Mouse (Mus musculus): ENCODE results near the gene Nckap5.

The Nckap5 gene

GRCm38 (mm10) chr1:126765506-126766170 lies 65.0 kb downstream of the Nckap5 start:
- DNase-seq, result no peak

DNA sequence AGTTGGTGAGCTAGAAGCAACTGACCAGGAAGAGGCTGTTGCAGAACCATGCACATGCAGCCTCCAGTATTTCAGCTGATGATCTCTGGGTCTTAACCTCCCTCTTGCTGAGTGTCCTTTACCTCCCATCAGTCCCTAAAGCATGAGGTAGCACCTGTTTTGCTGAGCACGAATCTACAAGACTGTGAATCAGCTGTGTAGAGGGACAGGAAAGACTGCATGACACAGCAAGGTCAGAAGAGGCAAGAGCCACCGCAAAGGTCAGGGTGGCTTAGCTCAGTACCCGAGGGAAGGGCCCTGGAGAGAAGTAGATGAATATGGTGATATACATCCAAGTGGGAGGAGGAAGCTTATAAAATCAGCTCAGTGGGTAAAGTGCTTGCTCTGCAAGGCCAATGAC lies 66.4 kb downstream of the Nckap5 start:
- no peak for DNase-seq

GRCm38 (mm10) chr1:126763192-126763591 lies 67.4 kb downstream of the Nckap5 start:
- DNase-seq, result no peak

GRCm38 (mm10) chr1:126760386-126760785 lies 70.2 kb downstream of the Nckap5 start:
- no peak for DNase-seq

GRCm38 (mm10) chr1:126755682-126756081 lies 74.9 kb downstream of the Nckap5 start:
- DNase-seq, result no peak

- no peak for DNase-seq
Measured at GRCm38 (mm10) chr1:126753611-126754010, 77.0 kb downstream of the Nckap5 start.

- DNase-seq, result peak; percentile 19
Measured at GRCm38 (mm10) chr1:126752247-126753037, 78.2 kb downstream of the Nckap5 start.

GRCm38 (mm10) chr1:126751137-126751536 lies 79.5 kb downstream of the Nckap5 start:
- DNase-seq, result no peak

- DNase-seq, result no peak
Measured at GRCm38 (mm10) chr1:126750156-126750555, 80.4 kb downstream of the Nckap5 start.

GRCm38 (mm10) chr1:126747914-126748313 lies 82.7 kb downstream of the Nckap5 start:
- no peak for DNase-seq

- DNase-seq, result no peak
Measured at GRCm38 (mm10) chr1:126745482-126746136, 85.0 kb downstream of the Nckap5 start.

DNA sequence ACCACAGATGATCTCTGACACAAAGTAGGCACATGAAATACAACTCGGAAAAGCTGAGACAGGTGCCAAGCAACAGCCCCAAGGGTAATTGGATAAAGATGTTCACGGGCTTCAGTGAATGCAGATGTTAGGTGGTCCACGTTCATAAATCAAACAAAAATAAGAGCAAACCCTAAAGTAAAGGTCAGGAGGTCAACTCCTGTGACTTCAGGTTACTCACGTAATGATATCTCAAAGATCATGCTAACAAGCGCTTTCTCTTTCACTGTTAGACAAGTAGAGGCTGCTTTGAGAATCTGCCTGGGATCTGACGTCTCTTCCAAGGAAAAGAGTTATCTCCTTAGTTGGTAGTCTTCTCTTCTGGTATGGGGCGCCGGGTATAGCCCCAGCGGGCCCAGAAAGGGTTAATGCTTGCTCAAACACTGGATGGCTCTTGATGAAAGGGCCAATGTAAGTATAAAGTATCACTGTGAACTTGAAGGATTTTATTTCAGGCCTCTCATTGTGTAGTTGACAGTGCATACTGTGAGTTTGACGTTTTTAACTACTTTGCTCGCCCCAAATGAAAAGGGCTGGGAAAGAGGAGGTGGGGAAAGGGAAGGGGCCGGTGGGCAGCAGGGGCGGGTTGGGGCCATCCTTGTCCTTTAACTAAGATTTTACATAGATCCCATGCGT lies 85.8 kb downstream of the Nckap5 start:
- no peak for DNase-seq

DNA sequence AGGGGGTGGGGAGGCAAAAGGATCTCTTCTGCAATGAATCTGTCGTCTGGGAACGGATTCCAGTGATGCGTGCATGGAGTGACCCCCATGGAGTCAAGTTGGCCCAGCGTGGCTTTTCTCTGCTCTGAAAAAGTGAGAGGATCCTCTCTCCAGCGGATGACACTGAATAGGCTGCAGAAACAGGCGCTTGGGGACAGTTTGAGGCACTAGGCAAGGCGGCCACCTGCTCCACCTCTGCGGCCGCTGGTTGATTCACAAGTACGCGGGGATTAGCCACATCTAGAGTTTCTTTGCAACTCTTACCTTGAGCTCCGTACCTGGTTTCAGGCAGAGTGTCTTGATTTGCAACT lies 92.3 kb downstream of the Nckap5 start:
- DNase-seq, result no peak

DNA sequence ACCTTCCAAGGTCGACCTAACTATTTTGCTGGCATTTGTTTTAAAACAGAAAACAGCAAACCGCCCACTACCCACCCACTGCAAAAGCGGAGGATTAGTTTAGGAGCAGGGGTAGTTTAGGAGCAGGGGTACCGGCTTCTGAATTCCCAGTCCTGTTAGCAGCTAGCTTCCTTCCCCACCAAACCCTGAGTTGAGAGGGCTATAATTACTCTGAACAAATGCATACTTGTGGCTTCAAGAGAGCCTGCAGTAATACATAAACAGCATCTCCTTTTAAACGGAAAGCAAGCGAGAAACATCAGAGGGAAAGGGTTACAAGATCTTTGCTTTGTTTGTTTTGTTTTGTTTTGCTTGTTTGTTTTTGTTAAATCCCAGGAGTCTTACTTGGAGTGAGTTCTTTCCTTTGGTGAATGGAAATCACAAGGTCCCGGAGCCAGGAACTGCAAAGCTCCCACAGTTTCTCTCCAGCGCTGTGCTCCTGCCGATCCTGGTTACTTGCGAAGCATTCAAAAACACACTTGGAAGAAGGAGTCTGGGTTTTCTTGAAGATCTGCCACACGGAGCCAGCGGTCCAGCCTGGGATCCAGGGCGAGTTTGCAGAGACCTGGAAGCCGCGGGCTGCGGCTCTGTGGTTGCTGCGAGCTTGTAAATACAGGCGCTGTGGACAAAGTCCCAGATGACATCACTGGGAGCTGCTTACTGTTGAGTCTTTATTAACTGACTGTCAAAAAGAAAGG lies 92.9 kb downstream of the Nckap5 start:
- peak; percentile 52 for DNase-seq

DNA sequence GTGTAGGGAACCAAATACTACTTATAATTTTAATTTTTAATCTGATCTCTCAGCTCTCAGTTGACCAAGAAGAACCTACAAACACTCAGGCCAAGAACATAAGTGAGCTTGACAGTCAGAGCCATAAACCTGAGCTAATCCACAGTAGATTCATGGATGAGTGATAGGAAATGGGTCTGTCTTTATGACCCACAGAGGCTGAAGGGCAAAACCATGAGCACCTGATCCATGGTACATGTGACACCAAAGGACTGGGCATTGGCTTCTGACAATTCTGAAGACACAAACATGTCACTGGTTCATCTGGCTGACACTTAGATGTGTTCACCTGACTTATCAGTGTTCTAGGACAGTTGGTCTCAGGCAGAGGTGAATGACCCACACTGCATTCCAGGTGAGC lies 98.9 kb downstream of the Nckap5 start:
- no peak for DNase-seq

DNA sequence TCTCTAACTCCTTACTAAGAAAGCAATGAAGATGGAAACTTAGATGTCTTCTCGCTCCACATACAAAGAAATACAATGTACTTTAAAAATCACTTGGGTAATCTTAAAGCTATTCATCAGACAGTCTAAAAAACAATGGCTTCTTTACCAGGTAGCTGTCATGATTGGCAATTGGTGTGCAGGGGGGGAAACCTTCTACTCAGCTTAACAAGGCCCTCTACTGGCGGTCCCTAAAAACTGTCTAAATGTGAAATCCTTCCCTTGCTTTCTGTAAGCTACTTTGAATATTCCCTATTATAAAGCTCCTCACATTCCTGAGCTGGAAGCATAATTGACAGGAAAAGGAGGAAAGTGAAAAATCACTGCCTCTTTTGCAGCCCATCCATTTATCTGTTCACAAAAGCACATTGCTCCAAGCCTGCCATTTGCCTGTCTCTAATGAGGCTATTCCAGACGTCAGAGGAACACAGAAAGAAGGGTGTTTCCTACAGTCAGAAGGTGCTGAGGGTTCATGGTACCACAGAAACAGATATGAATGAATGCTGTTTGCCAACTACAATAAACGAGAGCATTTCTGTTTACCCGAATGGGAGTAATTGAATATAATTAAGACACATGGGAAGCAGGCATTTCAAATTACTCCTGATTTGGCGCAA lies 104.1 kb downstream of the Nckap5 start:
- DNase-seq, result peak; percentile 56

- no peak for DNase-seq
Measured at GRCm38 (mm10) chr1:126725628-126726367, 104.8 kb downstream of the Nckap5 start.

DNA sequence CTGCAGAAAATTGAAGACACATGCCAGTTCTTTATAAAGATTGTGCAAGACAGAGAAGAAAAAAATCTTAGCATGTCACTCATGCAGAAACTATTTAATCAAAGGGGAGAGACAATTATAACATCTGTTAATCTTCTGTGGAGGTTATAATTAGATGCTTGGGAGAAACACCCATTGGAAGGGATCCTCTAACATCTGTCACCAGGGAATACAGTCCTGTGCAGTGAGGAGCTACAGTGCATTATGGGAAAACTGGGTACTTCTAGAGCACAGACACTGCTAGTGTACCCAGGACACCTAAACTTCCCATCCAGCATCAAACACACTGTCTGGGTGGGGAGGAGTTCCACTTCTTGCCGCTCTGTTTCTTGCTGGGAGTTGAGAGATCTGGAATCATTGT lies 108.7 kb downstream of the Nckap5 start:
- DNase-seq, result no peak

GRCm38 (mm10) chr1:126719733-126720348 lies 110.8 kb downstream of the Nckap5 start:
- DNase-seq, result no peak

DNA sequence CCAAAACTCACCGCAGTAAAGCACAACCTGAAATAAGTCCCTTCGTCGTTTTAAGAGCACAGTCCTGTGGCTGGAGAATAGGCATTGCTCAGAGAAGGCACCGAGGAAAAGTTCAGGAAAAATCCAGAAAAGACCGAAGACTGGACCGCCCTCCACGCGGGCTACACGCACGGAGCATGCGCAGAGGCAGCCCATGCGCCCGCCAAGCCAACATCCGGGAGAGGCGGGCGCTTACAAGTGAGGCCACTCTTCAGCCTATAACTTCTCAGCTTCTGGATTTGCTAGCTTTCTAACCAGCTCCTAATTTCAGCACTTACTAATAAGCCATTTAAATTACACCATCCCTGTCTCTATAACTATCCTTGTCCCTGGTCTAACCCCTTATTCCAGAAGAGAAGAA lies 124.0 kb downstream of the Nckap5 start:
- no peak for DNase-seq

DNA sequence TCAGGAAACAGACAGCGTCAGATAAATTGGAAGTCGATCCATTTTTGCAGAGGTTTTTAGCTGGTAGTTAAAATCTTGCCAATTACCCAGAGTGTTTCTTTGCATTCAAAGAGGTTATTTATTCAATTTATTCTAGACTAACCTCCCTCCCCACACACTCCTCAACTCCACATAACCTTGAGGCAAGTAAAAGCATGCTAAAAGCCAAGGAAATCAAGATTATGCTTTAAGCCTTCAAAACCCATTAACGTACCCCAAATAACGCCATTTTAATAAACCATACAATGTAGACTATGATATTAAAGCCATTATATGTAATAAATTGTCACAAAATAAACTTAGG lies 129.7 kb downstream of the Nckap5 start:
- DNase-seq, result no peak
